In genomic region chr10:28067997-28068396, GRCm38 (mm10) we compare ENCODE assay signal across 32 mouse cellular contexts. TPM values are rescaled to one million over a fixed set of nuclear protein-coding genes. Genes with fewer than 3 reads are reported as not detected.
DNase-seq lines count a peak whose midpoint lies in the region; ATAC-seq and TF ChIP-seq lines count a peak whose summit lies in the region.
"Had no signal": no experiment of that assay in that cellular context is flagged by ENCODE, and none has a peak within 500 bp of the region (broad histone marks: within the 10 kb centered on the region; RNA-seq: fewer than 3 reads in every experiment).

No protein-coding gene starts in this region.

- no peaks in the 10 kb centered on the region for H3K27me3 ChIP-seq in forebrain, postnatal 0 days (ENCODE audit: insufficient read depth, low read length)
- H3K27me3 ChIP-seq in forebrain, embryonic 12.5 days, result no peaks in the 10 kb centered on the region
- H3K27me3 ChIP-seq: CH12.LX; hindbrain, embryonic 12.5 days; lung, embryonic 15.5 days; midbrain, embryonic 12.5 days; neural tube, embryonic 13.5 days; stomach, embryonic 15.5 days had no signal

- H3K9me3 ChIP-seq in forebrain, postnatal 0 days (ENCODE audit: low read length), result no peaks in the 10 kb centered on the region
- no peaks in the 10 kb centered on the region for H3K9me3 ChIP-seq in forebrain, embryonic 12.5 days
- H3K9me3 ChIP-seq: hindbrain, embryonic 12.5 days; liver, embryonic 15.5 days; lung, embryonic 15.5 days; midbrain, embryonic 12.5 days; neural tube, embryonic 13.5 days; stomach, embryonic 15.5 days had no signal

- H3K27ac ChIP-seq in forebrain, postnatal 0 days (ENCODE audit: low read depth, low read length), result peak overlapping the region; percentile 36; the same call in 1 of the 2 replicates
- H3K27ac ChIP-seq in forebrain, embryonic 12.5 days, result no peak overlapping the region
- peak overlapping the region; percentile 59 for H3K27ac ChIP-seq in left cerebral cortex, adult 2 months
- H3K27ac ChIP-seq: hindbrain, embryonic 12.5 days; kidney, postnatal 0 days; liver, embryonic 15.5 days; lung, embryonic 15.5 days; midbrain, embryonic 12.5 days; neural tube, embryonic 13.5 days; stomach, embryonic 15.5 days had no signal

- no peak overlapping the region for H3K4me2 ChIP-seq in forebrain, postnatal 0 days (ENCODE audit: low read depth)
- no peak overlapping the region for H3K4me2 ChIP-seq in forebrain, embryonic 12.5 days
- H3K4me2 ChIP-seq: heart, embryonic 11.5 days; hindbrain, embryonic 12.5 days; liver, embryonic 15.5 days; lung, embryonic 15.5 days; midbrain, embryonic 12.5 days; neural tube, embryonic 13.5 days; stomach, embryonic 15.5 days had no signal

- H3K36me3 ChIP-seq in forebrain, postnatal 0 days (ENCODE audit: insufficient read depth), result no peaks in the 10 kb centered on the region
- H3K36me3 ChIP-seq in forebrain, embryonic 12.5 days (replicated peaks), result no peaks in the 10 kb centered on the region
- H3K36me3 ChIP-seq: hindbrain, embryonic 12.5 days; liver, embryonic 15.5 days; lung, embryonic 15.5 days; midbrain, embryonic 12.5 days; neural tube, embryonic 13.5 days; stomach, embryonic 15.5 days had no signal

- 0 out of 2 replicates have a peak, but pooled peaks have one; percentile 25 for ATAC-seq in forebrain, postnatal 0 days
- no peak for ATAC-seq in forebrain, embryonic 12.5 days (ENCODE audit: low FRiP score)
- ATAC-seq: activated CD4-positive, CD25-positive, alpha-beta regulatory T cell, adult 4 months; forebrain, embryonic 16.5 days; intestine, embryonic 16.5 days had no signal

- no peak for TF ChIP-seq CTCF in forebrain, postnatal 0 days (IDR thresholded peaks at IDR 0.05; ENCODE audit: low read depth)
- TF ChIP-seq CTCF in left cerebral cortex, adult 2 months (IDR thresholded peaks at IDR 0.05), result no peak

- no peaks in the 10 kb centered on the region for H3K4me1 ChIP-seq in forebrain, postnatal 0 days (ENCODE audit: insufficient read depth)
- H3K4me1 ChIP-seq in forebrain, embryonic 12.5 days, result no peaks in the 10 kb centered on the region
- H3K4me1 ChIP-seq: hindbrain, embryonic 12.5 days; liver, embryonic 15.5 days; lung, embryonic 15.5 days; midbrain, embryonic 12.5 days; neural tube, embryonic 13.5 days; stomach, embryonic 15.5 days had no signal

- DNase-seq in forebrain, postnatal 0 days, result peak; percentile 39
- peak in 1 of 2 experiments; percentile 36 for DNase-seq in left cerebral cortex, adult 2 months (ENCODE audit: extremely low spot score in 1 of 2, low spot score in 2 of 2)
- DNase-seq in left cerebral cortex, postnatal 4 days, result no peak
- peak; percentile 40 to 47 for DNase-seq in left cerebral cortex, postnatal 14 days (ENCODE audit: low spot score in 2 of 2)
- peak; percentile 56 to 60 for DNase-seq in right cerebral cortex, postnatal 10 days (ENCODE audit: low spot score in 2 of 2)
- no peak for DNase-seq in lung, adult 18-20 months
- DNase-seq in cerebellum, postnatal 25 days, result no peak
- DNase-seq: adrenal gland, adult 2 months; adrenal gland, postnatal 36 days; cerebellum, adult 2 months; cerebellum, postnatal 36 days; gastrocnemius, postnatal 36 days; heart, adult 18-20 months; heart, postnatal 36 days; kidney, adult 8-10 months; kidney, postnatal 4 days; liver; thymus, postnatal 14 days had no signal

- intact Hi-C loops in left cerebral cortex, adult 2 months (cut with DNase I), result no loop called here
- intact Hi-C loops in left cerebral cortex, postnatal 4 days (cut with DNase I), result loop anchor here (10.0 kb wide), 1 partner anchor 563 kb away; no protein-coding TSS in a partner anchor
- intact Hi-C loops in left cerebral cortex, postnatal 14 days (cut with DNase I), result loop anchor here (10.0 kb wide), 1 partner anchor 433 kb away; no protein-coding TSS in a partner anchor

- H3K9ac ChIP-seq in forebrain, postnatal 0 days, result no peak overlapping the region
- H3K9ac ChIP-seq in forebrain, embryonic 12.5 days, result no peak overlapping the region
- H3K9ac ChIP-seq: hindbrain, embryonic 12.5 days; liver, embryonic 15.5 days; lung, embryonic 15.5 days; midbrain, embryonic 12.5 days; neural tube, embryonic 13.5 days; stomach, embryonic 15.5 days had no signal

- WGBS in forebrain, postnatal 0 days, result 56% methylated on average over 5 of the region's 5 CpGs
- WGBS in forebrain, embryonic 12.5 days, result 85% methylated on average over 5 of the region's 5 CpGs

- H3K4me3 ChIP-seq in forebrain, postnatal 0 days (ENCODE audit: low read depth, low read length), result no peak overlapping the region
- no peak overlapping the region for H3K4me3 ChIP-seq in forebrain, embryonic 12.5 days (replicated peaks)
- no peak overlapping the region for H3K4me3 ChIP-seq in left cerebral cortex, adult 2 months
- H3K4me3 ChIP-seq: hindbrain, embryonic 12.5 days; liver, embryonic 15.5 days; lung, embryonic 15.5 days; midbrain, embryonic 12.5 days; neural tube, embryonic 13.5 days; stomach, embryonic 15.5 days had no signal

RNA-seq across cellular contexts. Expression of gene Ptprk, which starts 6.6 kb away (rescaled TPM):
- 66.8 and 96.9 TPM in 2 replicates for total RNA-seq in forebrain, postnatal 0 days (2014; rRNA removed)
- polyA plus RNA-seq in forebrain, postnatal 0 days (2015; fragmentation: Nextera tagmentation; extraction: Ambion mirVana), result 27.1 and 43.0 TPM in 2 replicates
- 20.5 and 25.4 TPM in 2 replicates for polyA plus RNA-seq in forebrain, embryonic 12.5 days (2016; fragmentation: Nextera tagmentation; extraction: Ambion mirVana)
- 10 to 100 TPM; 82.2 to 85.5 TPM for total RNA-seq in left cerebral cortex, adult 2 months (2021)
- total RNA-seq in left cerebral cortex, postnatal 4 days (2021), result 100 to 1,000 TPM; 205 to 271 TPM
- 100 to 1,000 TPM in 1 of 2 experiments, 10 to 100 TPM in 1; 95.9 to 115 TPM for total RNA-seq in left cerebral cortex, postnatal 14 days (2021)
- total RNA-seq: CH12.LX; megakaryocyte, adult 5-6 weeks had no signal

Comparison
In these comparisons a context has a peak if more than half of its experiments do, and no peak if none do; other contexts are left out.
1. DNase-seq: peak in forebrain, postnatal 0 days (single experiment), left cerebral cortex, postnatal 14 days (2 of 2) and right cerebral cortex, postnatal 10 days (2 of 2); none in left cerebral cortex, postnatal 4 days (single experiment), lung, adult 18-20 months (0 of 2) and cerebellum, postnatal 25 days (0 of 2).